Mouse (Mus musculus) embryo, embryonic 10.5 days (tissue): ENCODE measurements at regions not wholly inside any gene's neighbourhood (a gene's known extent, or its start where the extent isn't known, plus 50 kb on each side); places are given as distances from the start of the nearest gene placed in this dataset.
A peak's percentile ranks its signal among the peaks of the same experiment; 100 is the strongest.
"Not testable (repeated sequence)": the region's sequence is repeated elsewhere in the genome, so short reads cannot be mapped to it uniquely, and the experiment has no call there.

ENCODE experiments used
- DNase-seq: peaks from one replicate; pipeline ENCODE4 v3.0.0-alpha.2; 2015; ENCODE audit warnings: low spot score

DNA sequence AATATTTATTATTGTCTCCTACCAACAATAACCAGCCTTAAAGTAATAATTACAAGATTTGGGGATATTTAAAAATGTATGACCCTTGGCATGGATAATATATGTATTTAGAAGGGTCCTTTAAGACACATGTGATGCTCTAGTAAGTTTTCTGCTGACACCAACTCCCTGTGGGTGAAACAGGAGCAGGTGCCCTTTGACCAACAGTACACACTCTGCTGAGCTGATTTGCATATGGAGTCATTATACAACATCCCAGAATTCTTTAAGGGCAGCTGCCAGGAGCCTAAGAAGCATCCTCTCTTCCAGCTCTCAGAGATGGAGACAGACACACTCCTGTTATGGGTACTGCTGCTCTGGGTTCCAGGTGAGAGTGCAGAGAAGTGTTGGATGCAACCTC is 274.1 kb downstream of the Rpia start:
- DNase-seq: no peak

DNA sequence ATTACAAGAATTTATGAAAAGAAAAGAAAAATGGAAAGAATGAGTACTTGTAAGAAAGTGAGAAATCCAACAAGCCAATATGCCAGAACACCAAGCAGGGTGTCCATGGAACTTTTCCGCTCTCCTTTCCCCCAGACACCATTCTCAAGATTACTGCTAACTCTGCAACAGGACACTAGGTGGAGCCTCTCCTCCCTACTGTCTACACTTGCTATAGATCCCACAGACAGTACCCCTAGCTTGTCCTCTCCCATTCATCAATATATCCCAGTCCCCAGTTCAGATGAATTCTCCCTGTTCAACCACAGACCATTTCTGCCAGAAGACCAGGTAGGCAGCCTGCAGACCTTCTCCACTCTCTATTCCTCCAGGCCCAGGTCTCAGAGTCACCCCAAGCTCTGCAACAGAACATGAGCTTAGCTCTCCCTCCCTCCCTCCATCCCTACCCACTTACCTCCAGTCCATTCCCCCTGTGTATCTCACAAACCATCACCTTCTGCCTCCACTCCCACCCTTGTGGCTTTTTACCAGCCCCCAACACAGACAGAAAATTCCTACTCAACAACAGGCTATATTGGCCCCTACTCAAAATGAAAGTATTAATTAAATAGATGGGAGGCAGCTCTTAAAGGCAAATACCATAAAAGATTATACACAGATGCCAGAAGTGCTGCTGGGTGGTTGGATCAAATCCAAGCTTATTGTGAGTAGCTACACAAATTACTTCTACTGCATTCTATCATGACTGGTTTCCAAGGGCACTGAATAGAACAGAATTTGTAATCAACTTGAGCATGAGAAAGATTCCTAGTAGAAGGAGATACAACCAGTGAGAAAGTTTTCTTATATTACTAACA is 323.2 kb downstream of the Rpia start:
- peak; percentile 2 for DNase-seq

DNA sequence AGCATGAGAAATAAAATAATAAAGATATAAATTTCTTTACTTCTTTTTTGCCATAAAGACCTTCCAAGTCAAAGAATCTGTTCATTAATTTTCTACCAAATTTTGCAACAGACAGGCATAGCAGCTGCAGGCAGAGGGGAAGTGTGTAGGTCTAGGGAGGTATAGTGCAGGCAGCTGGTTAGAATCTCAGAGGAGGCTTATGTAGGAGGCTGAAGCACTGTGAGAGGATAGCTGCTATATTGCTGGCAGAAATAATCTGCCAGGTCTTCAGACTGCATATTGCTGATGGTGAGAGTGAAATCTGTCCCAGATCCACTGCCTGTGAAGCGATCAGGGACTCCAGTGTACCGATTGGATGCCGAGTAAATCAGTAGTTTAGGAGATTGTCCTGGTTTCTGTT is 334.8 kb downstream of the Rpia start:
- DNase-seq: no peak

DNA sequence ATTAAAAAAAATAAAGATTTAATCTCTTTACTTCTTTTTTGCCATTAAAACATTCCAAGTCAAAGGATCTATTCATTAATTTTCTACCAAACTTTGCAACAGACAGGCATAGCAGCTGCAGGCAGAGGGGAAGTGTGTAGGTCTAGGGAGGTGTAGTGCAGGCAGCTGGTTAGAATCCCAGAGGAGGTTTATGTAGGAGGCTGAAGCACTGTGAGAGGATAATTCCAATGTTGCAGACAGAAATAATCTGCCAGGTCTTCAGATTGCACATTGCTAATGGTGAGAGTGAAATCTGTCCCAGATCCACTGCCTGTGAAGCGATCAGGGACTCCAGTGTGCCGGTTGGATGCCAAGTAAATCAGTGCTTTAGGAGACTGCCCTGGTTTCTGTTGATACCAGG is 357.3 kb downstream of the Rpia start:
- DNase-seq: not testable (repeated sequence)

DNA sequence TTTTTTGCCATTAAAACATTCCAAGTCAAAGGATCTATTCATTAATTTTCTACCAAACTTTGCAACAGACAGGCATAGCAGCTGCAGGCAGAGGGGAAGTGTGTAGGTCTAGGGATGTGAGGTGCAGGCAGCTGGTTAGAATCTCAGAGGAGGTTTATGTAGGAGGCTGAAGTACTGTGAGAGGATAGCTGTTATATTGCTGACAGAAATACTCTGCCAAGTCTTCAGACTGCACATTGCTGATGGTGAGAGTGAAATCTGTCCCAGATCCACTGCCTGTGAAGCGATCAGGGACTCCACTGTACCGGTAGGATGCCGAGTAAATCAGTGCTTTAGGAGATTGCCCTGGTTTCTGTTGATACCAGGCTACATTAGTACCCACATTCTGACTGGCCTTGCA is 385.7 kb downstream of the Rpia start:
- DNase-seq: not testable (repeated sequence)

DNA sequence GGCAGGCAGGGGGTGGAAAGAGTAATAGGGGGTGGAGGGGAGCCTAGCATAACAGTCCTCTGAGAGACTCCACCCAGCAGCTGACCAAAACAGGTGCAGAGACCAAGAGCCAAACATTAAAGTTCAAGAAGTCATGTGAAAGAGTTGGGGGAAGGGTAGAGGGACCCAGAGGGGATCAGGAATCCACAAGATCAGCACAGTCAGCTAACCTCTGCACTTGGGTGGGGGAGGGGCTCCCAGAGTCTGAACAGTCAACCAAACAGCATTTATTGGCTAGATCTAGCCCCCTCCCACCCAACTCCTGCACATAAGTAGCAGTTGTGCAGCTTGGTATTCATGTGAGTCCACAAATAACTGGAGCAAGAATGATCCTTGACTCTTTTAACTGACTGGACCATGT is 402.2 kb downstream of the Rpia start:
- not testable (repeated sequence) for DNase-seq

DNA sequence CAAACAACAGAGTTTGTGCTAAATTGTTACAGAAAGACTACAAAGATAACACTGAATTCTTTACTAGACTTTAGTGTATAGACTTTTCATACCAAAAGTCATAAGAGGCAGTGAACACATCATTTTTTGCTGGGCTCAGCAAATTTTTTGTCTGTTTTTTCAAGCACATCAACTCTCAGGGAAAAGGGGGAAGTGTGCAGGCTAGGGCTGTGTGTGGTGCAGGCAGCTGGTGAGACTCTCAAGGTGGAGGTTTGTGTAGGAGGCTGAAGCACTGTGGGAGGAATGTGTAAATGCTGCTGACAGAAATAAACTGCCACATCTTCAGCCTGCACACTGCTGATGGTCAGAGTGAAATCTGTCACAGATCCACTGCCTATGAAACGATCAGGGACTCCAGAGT is 405.6 kb downstream of the Rpia start:
- DNase-seq: not testable (repeated sequence)

DNA sequence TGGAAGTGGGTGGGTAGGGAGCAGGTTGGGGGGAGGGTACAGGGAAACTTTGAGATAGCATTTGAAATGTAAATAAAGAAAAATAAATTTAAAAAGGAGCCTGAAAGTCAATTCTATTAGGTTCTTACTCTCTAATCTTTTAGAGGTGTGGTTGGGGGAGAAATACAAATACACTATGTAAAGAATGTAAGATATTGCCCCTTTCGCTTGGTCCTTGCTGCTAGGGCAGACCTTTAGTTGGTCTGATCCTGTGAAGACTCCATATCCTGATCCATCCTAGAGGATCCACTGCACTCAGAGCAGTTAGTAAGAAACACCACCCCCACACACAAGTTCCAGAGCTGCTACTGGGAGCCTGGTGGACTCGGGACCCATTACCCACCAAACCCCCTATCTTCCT is 412.7 kb downstream of the Rpia start:
- DNase-seq: not testable (repeated sequence)

DNA sequence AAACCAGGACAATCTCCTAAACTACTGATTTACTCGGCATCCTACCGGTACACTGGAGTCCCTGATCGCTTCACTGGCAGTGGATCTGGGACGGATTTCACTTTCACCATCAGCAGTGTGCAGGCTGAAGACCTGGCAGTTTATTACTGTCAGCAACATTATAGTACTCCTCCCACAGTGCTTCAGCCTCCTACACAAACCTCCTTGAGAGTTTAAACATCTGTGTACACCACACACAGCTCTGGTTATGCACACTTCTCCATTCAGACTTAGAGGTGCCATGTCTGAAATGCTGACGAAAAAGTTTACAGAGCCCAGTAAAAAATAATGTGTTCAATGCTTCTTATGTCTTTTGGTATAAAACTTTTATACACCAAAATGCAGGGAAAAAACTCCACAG is 420.2 kb downstream of the Rpia start:
- not testable (repeated sequence) for DNase-seq

DNA sequence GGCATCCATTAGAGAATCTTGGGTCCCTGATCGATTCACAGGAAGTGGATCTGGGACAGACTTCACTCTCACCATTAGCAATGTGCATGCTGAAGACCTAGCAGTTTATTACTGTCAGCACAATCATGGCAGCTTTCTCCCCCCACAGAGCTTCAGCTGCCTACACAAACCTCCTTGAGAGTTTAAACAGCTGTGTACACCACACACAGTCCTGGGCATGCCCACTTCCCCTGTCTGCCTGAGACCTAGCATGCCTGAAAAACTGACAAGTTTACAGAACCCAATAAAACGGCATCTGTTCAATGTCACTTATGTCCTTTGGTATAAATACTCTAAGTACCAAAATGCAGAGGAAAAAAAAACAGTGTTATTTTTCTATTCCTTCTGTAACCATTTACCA is 435.7 kb downstream of the Rpia start:
- DNase-seq: peak; percentile 8

DNA sequence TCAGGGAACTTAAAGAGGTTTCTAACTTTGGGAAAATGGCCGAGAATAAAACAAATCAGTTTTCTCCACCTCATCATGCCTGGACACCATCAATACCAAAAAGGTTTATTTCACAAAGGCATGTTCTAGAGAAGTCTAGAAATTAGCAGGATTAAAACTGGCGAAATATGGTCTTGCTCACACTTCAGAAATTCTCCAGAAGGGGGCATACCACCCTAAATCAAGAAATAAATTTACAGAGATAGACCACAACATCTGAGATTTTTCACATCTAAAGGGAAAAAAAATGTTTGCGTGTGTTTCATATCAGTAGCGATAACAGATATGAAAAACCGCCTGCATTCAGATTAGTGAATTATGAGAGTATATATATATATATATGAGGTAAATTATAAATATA is 449.9 kb downstream of the Rpia start:
- no peak for DNase-seq

DNA sequence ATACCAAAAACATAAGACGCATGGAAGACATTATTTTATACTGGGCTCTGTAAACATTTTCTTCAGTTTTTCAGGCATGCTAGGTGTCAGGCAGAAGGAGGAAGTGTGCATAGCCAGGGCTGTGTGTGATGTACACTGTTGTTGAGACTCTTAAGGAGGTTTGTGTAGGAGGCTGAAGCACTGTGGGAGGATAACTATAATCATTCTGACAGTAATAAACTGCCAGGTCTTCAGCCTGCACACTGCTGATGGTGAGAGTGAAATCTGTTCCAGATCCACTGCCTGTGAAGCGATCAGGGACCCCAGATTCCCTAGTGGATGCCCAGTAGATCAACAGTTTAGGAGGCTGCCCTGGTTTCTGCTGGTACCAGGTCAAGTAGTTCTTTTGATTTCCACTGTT is 451.3 kb downstream of the Rpia start:
- not testable (repeated sequence) for DNase-seq

DNA sequence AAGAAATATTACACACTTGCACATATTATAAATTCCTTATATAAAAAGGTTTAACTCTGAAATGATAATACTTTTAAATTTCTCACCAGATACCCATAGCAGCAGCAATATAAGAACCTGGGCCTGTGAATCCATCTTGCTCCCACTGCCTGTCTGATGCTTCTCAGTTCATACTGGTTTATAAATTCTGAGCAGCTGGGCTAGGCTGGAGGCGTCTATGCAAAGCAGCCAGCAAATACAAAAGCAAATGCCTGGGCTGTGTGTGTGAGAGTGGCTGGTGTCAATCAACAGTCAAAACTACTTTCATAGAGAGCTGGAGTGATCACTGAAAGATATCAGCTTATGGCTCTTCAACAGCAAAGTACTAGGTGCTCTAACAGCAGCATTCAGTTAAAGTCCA is 476.7 kb downstream of the Rpia start:
- DNase-seq: no peak

DNA sequence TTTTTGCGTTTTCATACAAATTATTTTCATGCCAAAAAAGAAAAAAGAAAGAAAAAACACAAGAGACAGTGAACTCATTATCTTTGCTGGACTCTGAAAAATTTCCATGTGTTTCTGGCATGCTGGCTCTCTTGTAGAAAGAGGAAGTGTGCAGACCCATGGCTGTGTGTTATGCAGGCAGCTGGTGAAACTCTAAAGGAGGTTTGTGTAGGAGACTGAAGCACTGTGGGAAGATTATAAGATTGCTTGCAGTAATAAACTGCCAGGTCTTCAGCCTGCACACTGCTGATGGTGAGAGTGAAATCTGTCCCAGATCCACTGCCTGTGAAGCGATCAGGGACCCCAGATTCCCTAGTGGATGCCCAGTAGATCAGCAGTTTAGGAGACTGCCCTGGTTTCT is 477.4 kb downstream of the Rpia start:
- DNase-seq: not testable (repeated sequence)

DNA sequence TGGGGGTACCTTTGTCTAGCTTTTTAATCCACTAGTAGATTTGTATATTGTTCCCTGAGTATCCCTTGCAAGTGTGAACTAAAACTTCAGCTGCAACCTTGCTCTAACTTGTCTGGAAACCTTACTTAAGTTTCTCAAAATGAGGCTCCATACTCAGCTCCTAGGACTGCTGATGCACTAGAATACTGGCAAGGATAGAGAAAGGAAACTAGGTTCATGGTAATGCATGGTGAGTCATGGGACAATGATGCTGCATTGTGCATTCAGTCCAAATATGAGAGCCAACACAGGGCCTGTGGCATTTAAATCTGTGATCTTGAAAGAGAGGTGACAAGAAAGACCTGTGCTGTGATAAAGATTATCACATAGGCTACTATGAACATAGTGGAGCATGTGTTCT is 490.9 kb downstream of the Rpia start:
- DNase-seq: not testable (repeated sequence)

DNA sequence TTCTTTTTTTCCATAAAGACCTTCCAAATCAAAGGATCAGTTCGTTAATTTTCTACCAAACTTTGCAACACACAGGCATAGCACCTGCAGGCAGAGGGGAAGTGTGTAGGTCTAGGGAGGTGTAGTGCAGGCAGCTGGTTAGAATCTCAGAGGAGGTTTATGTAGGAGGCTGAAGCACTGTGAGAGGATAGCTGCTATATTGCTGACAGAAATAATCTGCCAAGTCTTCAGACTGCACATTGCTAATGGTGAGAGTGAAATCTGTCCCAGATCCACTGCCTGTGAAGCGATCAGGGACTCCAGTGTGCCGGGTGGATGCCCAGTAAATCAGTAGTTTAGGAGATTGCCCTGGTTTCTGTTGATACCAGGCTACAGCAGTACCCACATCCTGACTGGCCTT is 531.8 kb downstream of the Rpia start:
- DNase-seq: not testable (repeated sequence)

DNA sequence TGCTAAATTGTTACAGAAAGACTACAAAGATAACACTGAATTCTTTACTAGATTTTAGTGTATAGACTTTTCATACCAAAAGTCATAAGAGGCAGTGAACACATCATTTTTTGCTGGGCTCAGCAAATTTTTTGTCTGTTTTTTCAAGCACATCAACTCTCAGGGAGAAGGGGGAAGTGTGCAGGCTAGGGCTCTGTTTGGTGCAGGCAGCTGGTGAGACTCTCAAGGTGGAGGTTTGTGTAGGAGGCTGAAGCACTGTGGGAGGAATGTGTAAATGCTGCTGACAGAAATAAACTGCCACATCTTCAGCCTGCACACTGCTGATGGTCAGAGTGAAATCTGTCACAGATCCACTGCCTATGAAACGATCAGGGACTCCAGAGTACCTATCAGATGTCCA is 551.9 kb downstream of the Rpia start:
- DNase-seq: not testable (repeated sequence)

DNA sequence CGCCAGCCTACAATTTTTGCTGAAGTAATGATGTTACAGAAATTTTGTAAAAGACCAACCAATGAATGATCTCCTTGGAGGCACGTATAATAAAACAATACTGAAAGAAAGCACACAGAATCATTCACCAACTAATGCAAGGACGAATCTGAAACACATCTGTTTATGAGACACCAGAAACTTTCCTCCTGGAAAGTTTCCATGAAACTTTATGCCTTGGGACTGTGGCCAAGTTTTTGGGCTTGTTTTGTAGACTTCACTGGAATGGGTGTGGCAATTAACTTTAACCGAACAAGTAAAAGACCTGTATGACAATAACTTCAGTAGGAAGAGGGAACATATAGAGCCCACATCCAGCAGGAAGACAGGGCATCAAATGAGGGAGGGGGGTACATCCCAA is 564.9 kb downstream of the Rpia start:
- DNase-seq: no peak

DNA sequence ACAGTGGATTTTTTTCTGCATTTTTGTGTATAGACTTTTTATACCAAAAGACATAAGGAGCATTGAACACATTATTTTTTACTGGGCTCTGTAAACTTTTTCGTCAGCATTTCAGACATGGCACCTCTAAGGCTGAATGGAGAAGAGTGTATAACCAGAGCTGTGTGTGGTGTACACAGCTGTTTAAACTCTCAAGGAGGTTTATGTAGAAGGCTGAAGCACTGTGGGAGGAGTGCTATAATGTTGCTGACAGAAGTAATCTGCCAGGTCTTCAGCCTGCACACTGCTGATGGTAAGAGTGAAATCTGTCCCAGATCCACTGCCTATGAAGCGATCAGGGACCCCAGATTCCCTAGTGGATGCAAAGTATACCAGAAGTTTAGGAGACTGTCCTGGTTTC is 575.4 kb downstream of the Rpia start:
- DNase-seq: not testable (repeated sequence)

DNA sequence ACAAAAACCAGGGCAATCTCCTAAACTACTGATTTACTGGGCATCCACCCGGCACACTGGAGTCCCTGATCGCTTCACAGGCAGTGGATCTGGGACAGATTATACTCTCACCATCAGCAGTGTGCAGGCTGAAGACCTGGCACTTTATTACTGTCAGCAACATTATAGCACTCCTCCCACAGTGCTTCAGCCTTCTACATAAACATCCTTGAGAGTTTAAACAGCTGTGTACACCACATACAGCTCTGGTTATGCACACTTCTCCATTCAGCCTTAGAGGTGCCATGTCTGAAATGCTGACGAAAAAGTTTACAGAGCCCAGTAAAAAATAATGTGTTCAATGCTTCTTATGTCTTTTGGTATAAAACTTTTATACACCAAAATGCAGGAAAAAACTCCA is 576.3 kb downstream of the Rpia start:
- DNase-seq: peak; percentile 14
